Mouse (Mus musculus) ovary, adult 18-20 months (tissue): ENCODE results near the gene Fgfrl1.

Experiments
- DNase-seq: peaks from one replicate; pipeline ENCODE4 v3.0.0; 2022; ENCODE audit warnings: low spot score, mixed read lengths

Gene Fgfrl1

GRCm38 (mm10) chr5:108692271-108692670 lies at the start of gene Fgfrl1:
TSS of gene Fgfrl1 (plus strand) at chr5:108692382.
- no peak for DNase-seq

GRCm38 (mm10) chr5:108643674-108644073 lies 48.5 kb upstream of the Fgfrl1 start:
- DNase-seq, result no peak

GRCm38 (mm10) chr5:108645651-108646342 lies 46.4 kb upstream of the Fgfrl1 start:
- no peak for DNase-seq

GRCm38 (mm10) chr5:108646343-108646660 lies 45.9 kb upstream of the Fgfrl1 start:
- no peak for DNase-seq

- no peak for DNase-seq
Observed at GRCm38 (mm10) chr5:108647311-108647710, 44.9 kb upstream of the Fgfrl1 start.

GRCm38 (mm10) chr5:108647820-108648465 lies 44.2 kb upstream of the Fgfrl1 start:
- no peak for DNase-seq

GRCm38 (mm10) chr5:108648937-108649576 lies 43.1 kb upstream of the Fgfrl1 start:
- no peak for DNase-seq

- DNase-seq, result no peak
Observed at GRCm38 (mm10) chr5:108650341-108650740, 41.8 kb upstream of the Fgfrl1 start.

GRCm38 (mm10) chr5:108651136-108651720 lies 41.0 kb upstream of the Fgfrl1 start:
- DNase-seq, result no peak

GRCm38 (mm10) chr5:108651823-108652222 lies 40.4 kb upstream of the Fgfrl1 start:
- no peak for DNase-seq

- no peak for DNase-seq
Observed at GRCm38 (mm10) chr5:108653341-108653740, 38.8 kb upstream of the Fgfrl1 start.

- DNase-seq, result no peak
Observed at GRCm38 (mm10) chr5:108654444-108654990, 37.7 kb upstream of the Fgfrl1 start.

GRCm38 (mm10) chr5:108655381-108655780 lies 36.8 kb upstream of the Fgfrl1 start:
- no peak for DNase-seq

GRCm38 (mm10) chr5:108655891-108656650 lies 36.1 kb upstream of the Fgfrl1 start:
- no peak for DNase-seq

GRCm38 (mm10) chr5:108657406-108657805 lies 34.8 kb upstream of the Fgfrl1 start:
- DNase-seq, result no peak

GRCm38 (mm10) chr5:108658611-108659010 lies 33.6 kb upstream of the Fgfrl1 start:
- DNase-seq, result no peak

GRCm38 (mm10) chr5:108659698-108660631 lies 32.2 kb upstream of the Fgfrl1 start, which contains the start of gene Idua:
TSS of gene Idua (plus strand) at chr5:108660331.
- DNase-seq, result no peak

GRCm38 (mm10) chr5:108660632-108661268 lies 31.4 kb upstream of the Fgfrl1 start:
- DNase-seq, result peak; percentile 85

GRCm38 (mm10) chr5:108662772-108663171 lies 29.4 kb upstream of the Fgfrl1 start:
- DNase-seq, result no peak

GRCm38 (mm10) chr5:108665066-108665465 lies 27.1 kb upstream of the Fgfrl1 start:
- no peak for DNase-seq
